Mouse (Mus musculus): ENCODE measurements around the gene Fam131a. TPM values are rescaled to one million over a fixed set of nuclear protein-coding genes. Genes with fewer than 3 reads are reported as not detected.

Gene Fam131a
- total RNA-seq, 2 experiments from 2014 or later = 26.6 to 29.8 TPM

DNA sequence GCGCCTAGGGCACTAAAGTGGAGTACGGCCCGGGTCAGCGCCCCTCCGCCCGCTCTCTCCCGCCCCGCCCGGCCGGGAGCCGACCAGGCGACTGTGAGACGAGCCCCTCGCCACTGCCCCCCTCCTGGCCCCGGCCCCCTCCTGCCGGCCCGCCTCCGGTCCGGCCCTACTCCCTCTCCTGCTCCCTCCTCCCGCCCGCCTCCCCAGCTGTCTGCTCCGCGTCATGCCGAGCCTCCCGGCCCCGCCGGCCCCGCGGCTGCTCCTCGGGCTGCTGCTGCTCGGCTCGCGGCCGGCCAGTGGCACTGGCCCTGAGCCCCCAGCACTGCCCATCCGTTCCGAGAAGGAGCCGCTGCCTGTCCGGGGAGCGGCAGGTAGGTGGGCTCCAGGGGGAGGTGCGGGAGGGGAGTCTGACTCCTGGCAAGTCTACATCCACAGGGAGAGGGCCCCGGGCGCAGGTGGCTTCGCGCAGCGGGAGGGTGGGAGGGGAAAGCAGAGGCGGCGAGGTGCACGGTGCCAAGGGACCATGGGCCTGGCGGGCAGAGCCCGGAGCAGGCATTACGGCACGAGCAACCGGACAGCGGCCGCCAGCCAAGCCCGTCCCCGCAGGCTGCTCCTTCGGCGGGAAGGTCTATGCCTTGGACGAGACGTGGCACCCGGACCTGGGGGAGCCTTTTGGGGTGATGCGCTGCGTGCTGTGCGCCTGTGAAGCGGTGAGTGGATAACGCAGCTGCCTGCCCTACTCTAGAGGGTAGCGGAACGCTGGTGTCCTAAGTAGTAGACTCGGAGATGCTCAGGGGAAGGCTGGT lies 40.1 kb downstream of the Fam131a start, which contains the start of gene Chrd:
TSS of gene Chrd (plus strand) at position 203 of the 806 bp plus-strand sequence.
- intact Hi-C loops (cut with DNase I) = no loop called here
- peak; percentile 77 to 78 for DNase-seq

GRCm38 (mm10) chr16:20733731-20734730 lies 41.0 kb downstream of the Fam131a start, which contains the start of gene Thpo:
Gene Thpo (minus strand): TSS chr16:20734511.
- DNase-seq = no peak
- intact Hi-C loops (cut with DNase I) = no loop called here

GRCm38 (mm10) chr16:20735651-20736050 lies 42.6 kb downstream of the Fam131a start:
- intact Hi-C loops (cut with DNase I) = no loop called here
- no peak for DNase-seq

DNA sequence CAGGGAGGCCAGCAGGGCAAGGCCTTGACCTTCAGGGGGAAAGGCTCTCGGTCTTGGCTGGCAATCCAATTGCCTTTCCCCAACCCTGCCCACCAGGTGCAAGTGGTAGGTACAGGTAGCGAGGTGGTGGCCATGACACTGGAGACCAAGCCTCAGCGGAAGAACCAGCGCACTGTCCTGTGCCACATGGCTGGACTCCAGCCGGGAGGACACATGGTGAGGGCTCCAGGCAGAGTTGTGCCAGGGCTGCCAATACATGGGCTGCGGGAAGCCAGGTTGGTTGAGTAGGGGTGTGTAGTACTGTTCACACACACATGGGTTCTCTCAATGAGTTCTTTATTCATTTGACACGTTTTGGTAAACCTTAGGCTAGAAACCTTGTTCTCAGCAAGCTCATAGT lies 43.1 kb downstream of the Fam131a start:
- no peak for DNase-seq
- intact Hi-C loops (cut with DNase I) = no loop called here

GRCm38 (mm10) chr16:20736823-20737222 lies 43.8 kb downstream of the Fam131a start:
- intact Hi-C loops (cut with DNase I) = no loop called here
- DNase-seq = no peak

- no peak for DNase-seq
- intact Hi-C loops (cut with DNase I) = no loop called here
Observed at GRCm38 (mm10) chr16:20739845-20740244, 46.8 kb downstream of the Fam131a start.

DNA sequence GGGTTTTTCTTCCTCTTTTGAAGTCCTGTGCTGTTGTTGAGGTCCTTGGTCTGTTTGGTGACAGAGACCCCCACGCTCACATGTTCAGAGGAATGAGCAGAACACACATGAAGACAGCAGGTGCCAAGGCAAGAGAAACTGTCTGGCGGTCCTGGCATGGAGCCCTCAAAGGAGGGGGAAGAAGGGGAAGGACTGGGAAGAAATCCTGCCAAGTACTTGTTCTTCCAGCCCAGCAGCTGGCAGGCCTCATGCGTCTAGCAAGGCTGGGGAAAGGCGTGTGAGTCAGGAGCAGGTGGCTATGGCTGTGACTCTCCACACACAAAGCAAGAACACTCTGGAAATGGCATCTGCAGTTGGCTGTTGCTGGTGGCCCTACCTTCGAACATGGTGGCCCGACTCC lies 53.6 kb downstream of the Fam131a start:
- intact Hi-C loops (cut with DNase I) = no loop called here
- peak; percentile 77 to 82 for DNase-seq

- DNase-seq = no peak
- intact Hi-C loops (cut with DNase I) = no loop called here
Observed at GRCm38 (mm10) chr16:20750518-20750917, 57.5 kb downstream of the Fam131a start.

Other genes with a start within 250 kb of the Fam131a start
- gene Eif2b5, start 194.4 kb upstream of the Fam131a start, total RNA-seq (2021) = 10 to 100 TPM; 49.7 to 50.4 TPM
- 10 to 100 TPM; 51.1 to 51.7 TPM for gene Dvl3, start 176.3 kb upstream of the Fam131a start, total RNA-seq (2021)
- 100 to 1,000 TPM; 218 to 220 TPM for gene Ap2m1, start 157.8 kb upstream of the Fam131a start, total RNA-seq (2021)
- 10 to 100 TPM; 69.1 to 72.7 TPM for gene Abcf3, start 144.7 kb upstream of the Fam131a start, total RNA-seq (2021)
- gene Vwa5b2, start 103.8 kb upstream of the Fam131a start, total RNA-seq (2021) = not detected
- 1 to 10 TPM; 4.9 to 5.6 TPM for gene Eef1akmt4, start 81.6 kb upstream of the Fam131a start, total RNA-seq (2021)
- gene Gm49333, start 81.6 kb upstream of the Fam131a start, total RNA-seq (2021) = under 1 TPM in 1 of 2 experiments, not detected in 1; 0.29 TPM
- gene Alg3, start 81.5 kb upstream of the Fam131a start, total RNA-seq (2021) = 10 to 100 TPM; 10.4 to 10.5 TPM
- under 1 TPM; 0.73 to 0.79 TPM for gene Camk2n2, start 72.0 kb upstream of the Fam131a start, total RNA-seq (2021)
- gene Ece2, start 63.4 kb upstream of the Fam131a start, total RNA-seq (2021) = under 1 TPM; 0.34 to 0.86 TPM
- 100 to 1,000 TPM; 191 to 193 TPM for gene Psmd2, start 41.6 kb upstream of the Fam131a start, total RNA-seq (2021)
- 100 to 1,000 TPM; 329 to 343 TPM for gene Eif4g1, start 24.9 kb upstream of the Fam131a start, total RNA-seq (2021)
- gene Polr2h, start 24.4 kb downstream of the Fam131a start, total RNA-seq (2021) = 10 to 100 TPM; 10.2 TPM
- 1 to 10 TPM; 2.2 to 2.4 TPM for gene Clcn2, start 24.5 kb downstream of the Fam131a start, total RNA-seq (2021)
- 1 to 10 TPM; 2.4 to 2.5 TPM for gene Chrd, start 39.9 kb downstream of the Fam131a start, total RNA-seq (2021)
- gene Thpo, start 41.3 kb downstream of the Fam131a start, total RNA-seq (2021) = under 1 TPM; 0.15 to 0.36 TPM